Comparison of ENCODE assay signal across 8 mouse cellular contexts in genomic region chr11:22631606-22632313, GRCm38 (mm10).
A peak's percentile ranks its signal among the peaks of the same experiment; 100 is the strongest.
DNase-seq lines count a peak whose midpoint lies in the region; ATAC-seq and TF ChIP-seq lines count a peak whose summit lies in the region.

No protein-coding gene starts in this region.

- H3K4me2 ChIP-seq in intestine, postnatal 0 days (replicated peaks; ENCODE audit: low read depth) = peak overlapping the region; percentile 13; the same call in 1 of the 2 replicates
- H3K4me2 ChIP-seq in midbrain, embryonic 11.5 days = no peak overlapping the region

- H3K27me3 ChIP-seq in kidney, adult 2 months (replicated peaks; ENCODE audit: control insufficient read depth, insufficient read depth, low read length) = no peaks in the 10 kb centered on the region
- no peaks in the 10 kb centered on the region for H3K27me3 ChIP-seq in intestine, postnatal 0 days (replicated peaks; ENCODE audit: control insufficient read depth, insufficient read depth, low read length)
- no peaks in the 10 kb centered on the region for H3K27me3 ChIP-seq in midbrain, embryonic 11.5 days (ENCODE audit: control insufficient read depth, insufficient read depth, low read length)

- H3K27ac ChIP-seq in kidney, adult 2 months (ENCODE audit: insufficient read depth, low read depth, low read length) = peak overlapping the region; percentile 75
- no peak overlapping the region for H3K27ac ChIP-seq in intestine, postnatal 0 days (ENCODE audit: low read depth, low read length)
- no peak overlapping the region for H3K27ac ChIP-seq in midbrain, embryonic 11.5 days (ENCODE audit: low read depth, low read length)

- TF ChIP-seq CTCF in kidney, adult 2 months (conservative IDR thresholded peaks at IDR 0.05; ENCODE audit: insufficient read depth, insufficient read length, low read depth, low read length) = peak; percentile 41
- peak; percentile 78 for TF ChIP-seq CTCF in intestine, postnatal 0 days (IDR thresholded peaks at IDR 0.05; ENCODE audit: low read depth)

- H3K4me3 ChIP-seq in kidney, adult 2 months (ENCODE audit: insufficient read depth, low read depth, low read length) = no peak overlapping the region
- no peak overlapping the region for H3K4me3 ChIP-seq in intestine, postnatal 0 days (ENCODE audit: low read depth, low read length)
- H3K4me3 ChIP-seq in midbrain, embryonic 11.5 days (ENCODE audit: low read depth, low read length) = no peak overlapping the region

- no peak overlapping the region for H3K9ac ChIP-seq in intestine, postnatal 0 days (ENCODE audit: low read depth, low read length)
- H3K9ac ChIP-seq in midbrain, embryonic 11.5 days (ENCODE audit: low read length) = peak overlapping the region; percentile 45; the same call in 1 of the 2 replicates

- no peak for TF ChIP-seq POLR2A in kidney, adult 2 months (IDR thresholded peaks at IDR 0.05; ENCODE audit: low read depth, low read length)

- WGBS in kidney, adult 2 months = 10% methylated on average over 6 of the region's 6 CpGs
- WGBS in intestine, postnatal 0 days = 24% methylated on average over 6 of the region's 6 CpGs
- WGBS in midbrain, embryonic 11.5 days = 19% methylated on average over 6 of the region's 6 CpGs

- H3K9me3 ChIP-seq in intestine, postnatal 0 days (ENCODE audit: control insufficient read depth) = no peaks in the 10 kb centered on the region
- no peaks in the 10 kb centered on the region for H3K9me3 ChIP-seq in midbrain, embryonic 11.5 days (ENCODE audit: control insufficient read depth, low read length)

- no peak for ATAC-seq in intestine, postnatal 0 days
- ATAC-seq in midbrain, embryonic 11.5 days (ENCODE audit: low FRiP score) = peak; percentile 49; the same call in 1 of the 2 replicates

- peaks cover 42% of the 10 kb centered on the region for H3K4me1 ChIP-seq in kidney, adult 2 months (ENCODE audit: control insufficient read depth, insufficient read depth, low read length)
- H3K4me1 ChIP-seq in intestine, postnatal 0 days (replicated peaks; ENCODE audit: control insufficient read depth, insufficient read depth, low read length) = 0 out of 2 replicates have a peak, but pooled peaks cover 10% of the 10 kb centered on the region
- H3K4me1 ChIP-seq in midbrain, embryonic 11.5 days (ENCODE audit: control insufficient read depth, insufficient read depth, low read length) = no peaks in the 10 kb centered on the region

- no peaks in the 10 kb centered on the region for H3K36me3 ChIP-seq in kidney, adult 2 months (ENCODE audit: control insufficient read depth, insufficient read depth, low read length)
- no peaks in the 10 kb centered on the region for H3K36me3 ChIP-seq in intestine, postnatal 0 days (ENCODE audit: control insufficient read depth, insufficient read depth)
- no peaks in the 10 kb centered on the region for H3K36me3 ChIP-seq in midbrain, embryonic 11.5 days (ENCODE audit: control insufficient read depth, insufficient read depth, low read length)

- peak; percentile 46 for DNase-seq in kidney, adult 2 months
- DNase-seq in kidney, adult 11 months = no peak
- DNase-seq in brain, adult 2 months (ENCODE audit: low read depth, low spot score) = peak; percentile 65
- peak; percentile 54 for DNase-seq in forelimb bud, embryonic 11.5 days (ENCODE audit: low read depth, low spot score)
- DNase-seq in midbrain, embryonic 11.5 days (ENCODE audit: low spot score, missing footprints) = peak; percentile 97
- DNase-seq in ovary, postnatal 14 days (ENCODE audit: low spot score) = no peak
- no peak for DNase-seq in frontal cortex, postnatal 10 days (ENCODE audit: low spot score in 2 of 2)

Comparison
In these comparisons a context has a peak if more than half of its experiments do, and no peak if none do; other contexts are left out.
1. DNase-seq: peak in kidney, adult 2 months (single experiment), brain, adult 2 months (single experiment), forelimb bud, embryonic 11.5 days (single experiment) and midbrain, embryonic 11.5 days (single experiment); none in kidney, adult 11 months (single experiment), ovary, postnatal 14 days (single experiment) and frontal cortex, postnatal 10 days (0 of 2).